Mouse (Mus musculus): ENCODE results near the gene Syvn1. TPM values are rescaled to one million over a fixed set of nuclear protein-coding genes. Genes with fewer than 3 reads are reported as not detected.

Gene Syvn1
- polyA plus RNA-seq, 1 experiment from 2014 or later: 11.6 TPM

GRCm38 (mm10) chr19:6018142-6019089 lies 28.0 kb upstream of the Syvn1 start:
- H3K27me3 ChIP-seq: no peaks in the 10 kb centered on the region
- H3K4me1 ChIP-seq (replicated peaks): peaks cover 63% of the 10 kb centered on the region
- H3K9ac ChIP-seq: peak overlapping the region; percentile 44; the same call in 1 of the 2 replicates
- H3K4me3 ChIP-seq (replicated peaks): peak overlapping the region; percentile 39
- H3K4me2 ChIP-seq: peak overlapping the region; percentile 52
- ATAC-seq (ENCODE audit: low read depth) (peak; percentile 37; the same call in 1 of the 2 replicates), DNase-seq (peak; percentile 82)
- no peaks in the 10 kb centered on the region for H3K9me3 ChIP-seq (replicated peaks)
- 18% methylated on average over 15 of the region's 15 CpGs for WGBS (ENCODE audit: insufficient replicate concordance)
- H3K36me3 ChIP-seq: peaks cover 8% of the 10 kb centered on the region
- H3K27ac ChIP-seq: peak overlapping the region; percentile 75

- ATAC-seq (ENCODE audit: low read depth) (no peak), DNase-seq (no peak)
- no peaks in the 10 kb centered on the region for H3K36me3 ChIP-seq
- H3K27me3 ChIP-seq: no peaks in the 10 kb centered on the region
- peaks cover 48% of the 10 kb centered on the region for H3K4me1 ChIP-seq (replicated peaks)
- no peak overlapping the region; the same call in 1 of the 2 replicates for H3K9ac ChIP-seq
- no peak overlapping the region for H3K27ac ChIP-seq
- no peaks in the 10 kb centered on the region for H3K9me3 ChIP-seq (replicated peaks)
- H3K4me3 ChIP-seq (replicated peaks): no peak overlapping the region
- WGBS (ENCODE audit: insufficient replicate concordance): 38% methylated on average over 3 of the region's 3 CpGs
- no peak overlapping the region for H3K4me2 ChIP-seq
These were observed 26.1 kb upstream of the Syvn1 start for GRCm38 (mm10) chr19:6020276-6020675.

- H3K9ac ChIP-seq: no peak overlapping the region
- 70% methylated on average over 8 of the region's 8 CpGs for WGBS (ENCODE audit: insufficient replicate concordance)
These were observed 23.3 kb upstream of the Syvn1 start for GRCm38 (mm10) chr19:6023059-6023458.

DNA sequence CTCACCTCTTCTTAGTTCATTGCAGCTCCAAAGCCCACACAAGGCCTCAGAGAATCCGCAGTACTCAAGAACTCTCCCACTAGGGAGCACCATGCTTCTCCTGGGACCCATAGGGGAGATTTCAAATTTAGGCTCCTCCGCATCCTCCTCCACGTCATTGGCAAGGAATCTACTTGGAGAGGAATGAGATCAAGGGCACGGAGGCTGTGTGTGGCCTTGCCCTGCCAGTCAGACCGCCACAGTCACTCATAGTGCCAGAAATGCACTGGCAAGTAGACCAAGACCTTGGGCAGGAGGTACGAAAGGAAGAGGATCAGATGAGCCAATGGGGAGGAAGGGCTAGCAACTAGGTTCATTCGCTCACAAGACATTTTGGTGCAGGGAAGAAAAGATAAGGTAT lies 22.4 kb upstream of the Syvn1 start:
- H3K36me3 ChIP-seq: no peaks in the 10 kb centered on the region
- DNase-seq: no peak
- no peaks in the 10 kb centered on the region for H3K9me3 ChIP-seq (replicated peaks)
- H3K27ac ChIP-seq: no peak overlapping the region
- H3K9ac ChIP-seq: no peak overlapping the region
- 65% methylated on average over 7 of the region's 7 CpGs for WGBS (ENCODE audit: insufficient replicate concordance)
- no peak overlapping the region for H3K4me3 ChIP-seq (replicated peaks)
- ATAC-seq (ENCODE audit: low read depth): no peak
- H3K4me2 ChIP-seq: no peak overlapping the region
- H3K4me1 ChIP-seq (replicated peaks): peaks cover 11% of the 10 kb centered on the region
- H3K27me3 ChIP-seq: no peaks in the 10 kb centered on the region; the same call in 1 of the 2 replicates

More at GRCm38 (mm10) chr19:6023059-6023458, 23.3 kb upstream of the Syvn1 start:
- H3K27me3 ChIP-seq: no peaks in the 10 kb centered on the region; the same call in 1 of the 2 replicates
- ATAC-seq (ENCODE audit: low read depth) (no peak), DNase-seq (no peak)
- peaks cover 20% of the 10 kb centered on the region for H3K4me1 ChIP-seq (replicated peaks)
- H3K36me3 ChIP-seq: no peaks in the 10 kb centered on the region
- H3K27ac ChIP-seq: no peak overlapping the region
- H3K4me2 ChIP-seq: no peak overlapping the region
- no peak overlapping the region for H3K4me3 ChIP-seq (replicated peaks)
- H3K9me3 ChIP-seq (replicated peaks): no peaks in the 10 kb centered on the region

GRCm38 (mm10) chr19:6028991-6029390 lies 17.4 kb upstream of the Syvn1 start:
- 64% methylated on average over 6 of the region's 6 CpGs for WGBS (ENCODE audit: insufficient replicate concordance)
- H3K27me3 ChIP-seq: peaks cover 6% of the 10 kb centered on the region; the same call in 1 of the 2 replicates
- DNase-seq (no peak), ATAC-seq (ENCODE audit: low read depth) (no peak)
- H3K9me3 ChIP-seq (replicated peaks): no peaks in the 10 kb centered on the region
- H3K4me3 ChIP-seq (replicated peaks): no peak overlapping the region
- H3K4me1 ChIP-seq (replicated peaks): peaks cover 13% of the 10 kb centered on the region
- no peaks in the 10 kb centered on the region for H3K36me3 ChIP-seq
- H3K27ac ChIP-seq: no peak overlapping the region
- no peak overlapping the region for H3K9ac ChIP-seq
- no peak overlapping the region for H3K4me2 ChIP-seq

DNA sequence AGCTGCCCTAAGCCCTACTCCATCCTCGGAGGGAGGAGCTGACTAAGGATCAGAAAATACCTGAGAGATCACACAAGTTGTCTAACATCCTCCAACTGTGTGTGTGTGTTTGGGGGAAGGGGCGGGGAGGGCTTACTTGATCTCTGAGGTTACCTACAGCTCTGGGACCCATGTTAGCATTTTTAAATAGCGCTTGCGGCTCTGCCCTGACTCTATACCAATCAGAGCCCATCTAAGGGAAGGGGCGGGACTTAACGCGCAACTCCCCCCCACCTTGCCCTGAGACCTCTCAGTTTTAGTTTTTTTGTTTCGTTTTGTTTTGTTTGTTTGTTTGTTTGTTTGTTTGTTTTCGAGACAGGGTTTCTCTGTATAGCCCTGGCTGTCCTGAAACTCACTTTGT lies 16.9 kb upstream of the Syvn1 start:
- Histone ChIP-seq H3K27me3 (peaks cover 6% of the 10 kb centered on the region; the same call in 1 of the 2 replicates), H3K9ac (no peak overlapping the region), H3K27ac (no peak overlapping the region), H3K4me2 (no peak overlapping the region), H3K9me3 (replicated peaks) (no peaks in the 10 kb centered on the region), H3K4me3 (replicated peaks) (no peak overlapping the region), H3K36me3 (no peaks in the 10 kb centered on the region), H3K4me1 (replicated peaks) (peaks cover 13% of the 10 kb centered on the region)
- 69% methylated on average over 9 of the region's 9 CpGs for WGBS (ENCODE audit: insufficient replicate concordance)
- ATAC-seq (ENCODE audit: low read depth): no peak
- no peak for DNase-seq

DNA sequence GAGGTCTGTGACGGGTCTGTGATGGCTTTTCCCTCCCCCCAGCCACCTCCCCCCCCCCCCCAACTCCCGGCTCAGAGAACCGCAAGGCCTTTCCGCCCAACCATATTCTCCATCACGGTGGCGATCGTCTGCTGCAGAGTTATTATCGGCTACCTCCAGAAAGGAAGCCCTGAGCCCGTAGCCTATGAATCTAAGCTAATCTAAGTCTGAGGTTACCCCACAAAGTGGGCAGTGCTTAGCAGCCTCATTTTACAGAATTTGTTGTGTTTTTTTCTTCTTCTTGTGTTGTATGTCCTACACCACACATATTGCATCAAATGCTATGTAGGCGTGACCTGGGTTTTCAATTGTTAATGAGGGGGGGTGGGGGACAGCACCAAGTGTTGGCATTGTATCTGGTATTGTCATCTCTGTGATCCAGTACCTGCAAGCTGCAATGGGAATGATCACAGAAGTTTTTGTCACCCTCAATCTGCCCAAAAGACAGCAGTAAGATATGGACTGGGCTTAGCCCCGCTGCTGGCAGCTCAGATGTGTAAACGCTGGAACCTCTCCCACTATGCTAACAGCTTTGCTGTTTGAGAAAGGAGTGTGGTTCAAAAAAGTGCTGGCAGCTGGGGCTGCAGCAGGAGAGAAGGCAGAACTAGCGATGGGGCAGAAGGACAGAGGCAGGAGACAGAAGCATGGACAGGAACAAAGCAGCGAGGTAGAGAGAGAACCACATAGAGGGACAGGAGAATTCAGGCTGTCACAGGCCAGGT lies 15.7 kb upstream of the Syvn1 start:
- Histone ChIP-seq H3K4me3 (replicated peaks) (no peak overlapping the region), H3K27ac (no peak overlapping the region), H3K4me1 (replicated peaks) (peaks cover 16% of the 10 kb centered on the region), H3K9me3 (replicated peaks) (no peaks in the 10 kb centered on the region), H3K4me2 (no peak overlapping the region), H3K27me3 (peaks cover 6% of the 10 kb centered on the region; the same call in 1 of the 2 replicates), H3K36me3 (no peaks in the 10 kb centered on the region), H3K9ac (no peak overlapping the region)
- DNase-seq: no peak
- WGBS (ENCODE audit: insufficient replicate concordance): 48% methylated on average over 14 of the region's 14 CpGs
- ATAC-seq (ENCODE audit: low read depth): no peak

DNA sequence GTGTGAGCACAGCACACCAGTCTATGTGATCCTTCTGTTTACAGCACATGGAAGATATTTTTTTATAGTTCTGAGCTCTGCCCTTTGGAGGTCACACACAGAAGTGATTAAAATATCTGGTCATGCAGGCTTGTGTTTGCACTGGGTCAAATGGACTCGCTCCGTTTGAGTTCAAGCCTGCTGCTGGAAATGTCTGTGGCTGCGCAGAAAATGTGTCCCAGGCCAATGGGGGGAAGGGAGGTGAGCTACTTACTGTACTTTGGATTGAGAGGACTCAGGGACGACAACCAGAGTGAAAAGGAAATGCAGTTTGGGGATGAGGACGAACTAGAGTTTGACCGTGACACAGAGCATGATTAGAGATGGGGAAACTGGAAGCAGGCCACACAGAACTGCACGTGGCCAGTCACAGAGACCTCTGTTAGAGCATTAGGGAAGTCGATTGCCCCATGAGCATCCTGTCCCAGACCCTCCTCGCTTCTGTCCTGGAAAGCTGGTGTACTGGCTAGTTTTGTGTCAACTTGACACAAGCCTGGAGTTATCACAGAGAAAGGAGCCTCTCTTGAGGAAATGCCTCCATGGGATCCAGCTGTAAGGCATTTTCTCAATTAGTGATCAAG lies 10.3 kb upstream of the Syvn1 start:
- no peak overlapping the region for H3K27ac ChIP-seq
- 47% methylated on average over 9 of the region's 9 CpGs for whole genome bisulfite sequencing (ENCODE audit: insufficient replicate concordance)
- H3K27me3 ChIP-seq: 0 out of 2 replicates have a peak, but pooled peaks cover 3% of the 10 kb centered on the region
- H3K9me3 ChIP-seq (replicated peaks): no peaks in the 10 kb centered on the region
- no peak overlapping the region for H3K9ac ChIP-seq
- no peak overlapping the region for H3K4me3 ChIP-seq (replicated peaks)
- no peak for DNase-seq
- H3K4me1 ChIP-seq (replicated peaks): peaks cover 16% of the 10 kb centered on the region; the same call in 1 of the 2 replicates
- no peak overlapping the region for H3K4me2 ChIP-seq
- no peaks in the 10 kb centered on the region for H3K36me3 ChIP-seq
- ATAC-seq (ENCODE audit: low read depth): no peak

- no peak for DNase-seq
These were observed 8.7 kb upstream of the Syvn1 start for GRCm38 (mm10) chr19:6037695-6038094.

DNA sequence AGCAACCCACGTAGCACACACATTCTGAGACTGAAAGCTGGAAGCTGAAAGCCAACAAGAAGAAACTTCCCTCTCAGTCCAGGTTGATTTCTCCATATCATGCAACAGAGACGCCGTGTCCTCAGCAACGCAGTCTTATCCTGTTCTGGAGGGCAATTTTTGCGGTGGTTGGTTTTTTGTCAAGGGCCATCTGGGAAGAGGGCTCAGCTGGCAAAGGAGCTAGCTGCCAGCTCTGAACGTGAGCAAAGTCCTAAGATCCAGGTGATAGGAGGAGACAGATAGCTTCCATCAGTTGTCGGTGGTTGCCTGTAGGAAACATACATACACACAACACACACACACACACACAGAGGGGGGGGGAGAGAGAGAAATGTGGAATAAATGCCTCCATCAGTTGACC lies 8.1 kb upstream of the Syvn1 start:
- Histone ChIP-seq H3K9ac (no peak overlapping the region), H3K36me3 (no peaks in the 10 kb centered on the region), H3K9me3 (replicated peaks) (no peaks in the 10 kb centered on the region), H3K27me3 (no peaks in the 10 kb centered on the region), H3K4me2 (no peak overlapping the region), H3K4me3 (replicated peaks) (no peak overlapping the region), H3K27ac (no peak overlapping the region), H3K4me1 (replicated peaks) (peaks cover 15% of the 10 kb centered on the region; the same call in 1 of the 2 replicates)
- ATAC-seq (ENCODE audit: low read depth): no peak
- 67% methylated on average over 7 of the region's 7 CpGs for WGBS (ENCODE audit: insufficient replicate concordance)
- DNase-seq: no peak

More at GRCm38 (mm10) chr19:6037695-6038094, 8.7 kb upstream of the Syvn1 start:
- no peaks in the 10 kb centered on the region for H3K27me3 ChIP-seq
- no peak overlapping the region for H3K4me2 ChIP-seq
- no peaks in the 10 kb centered on the region for H3K36me3 ChIP-seq
- H3K4me3 ChIP-seq (replicated peaks): no peak overlapping the region
- H3K9ac ChIP-seq: no peak overlapping the region
- ATAC-seq (ENCODE audit: low read depth): no peak
- no peaks in the 10 kb centered on the region for H3K9me3 ChIP-seq (replicated peaks)
- H3K27ac ChIP-seq: no peak overlapping the region
- peaks cover 15% of the 10 kb centered on the region; the same call in 1 of the 2 replicates for H3K4me1 ChIP-seq (replicated peaks)

GRCm38 (mm10) chr19:6040002-6040401 lies 6.4 kb upstream of the Syvn1 start:
- no peak for ATAC-seq (ENCODE audit: low read depth)
- Histone ChIP-seq H3K9ac (no peak overlapping the region), H3K9me3 (replicated peaks) (no peaks in the 10 kb centered on the region), H3K27me3 (no peaks in the 10 kb centered on the region), H3K36me3 (no peaks in the 10 kb centered on the region), H3K27ac (no peak overlapping the region), H3K4me1 (replicated peaks) (peaks cover 21% of the 10 kb centered on the region), H3K4me3 (replicated peaks) (no peak overlapping the region), H3K4me2 (no peak overlapping the region)
- DNase-seq: no peak

All from liver, embryonic 13.5 days (tissue).